Mouse (Mus musculus) C2C12 (cell line): Measurements from ENCODE around the gene Ric8b.

Experiments
- CTCF ChIP-seq: IDR thresholded peaks from one replicate; pipeline ENCODE4 v1.5.1; 2011; ENCODE audit not compliant: control insufficient read depth, insufficient read depth, insufficient read length
- MAX ChIP-seq: IDR thresholded peaks from one replicate; pipeline ENCODE4 v1.6.1; 2011; ENCODE audit warnings: mild to moderate bottlenecking, control low read depth
- USF1 ChIP-seq: IDR thresholded peaks from one replicate; pipeline ENCODE4 v1.6.1; 2011; ENCODE audit warnings: low read depth, mild to moderate bottlenecking, control low read depth, moderate library complexity

DNA sequence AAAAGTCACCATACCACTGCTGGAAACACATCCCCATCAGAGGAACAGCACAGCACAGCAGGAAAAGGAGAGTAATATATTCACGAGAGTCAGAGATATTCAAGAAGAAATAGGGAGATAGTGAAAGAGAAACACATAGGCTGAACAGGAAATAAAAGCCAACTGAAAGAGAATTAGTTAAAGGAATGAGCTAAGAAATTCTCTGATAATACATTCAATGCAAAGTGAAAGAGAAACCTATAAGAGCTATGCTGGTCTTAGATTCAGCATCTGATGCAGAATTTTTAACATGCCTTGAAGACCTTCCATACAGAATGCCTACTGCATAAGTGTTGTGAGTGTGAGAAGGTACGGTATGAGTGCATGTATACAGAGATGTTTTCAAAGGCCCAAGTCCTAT, 34.9 kb upstream of the Ric8b start:
- no peak for TF ChIP-seq CTCF
- TF ChIP-seq USF1: no peak
- TF ChIP-seq MAX: no peak
